Mouse (Mus musculus) CH12.LX (cell line): Measurements from ENCODE around the gene Pax5.

Experiments
- BHLHE40 ChIP-seq: IDR thresholded peaks from 2 replicates; pipeline ENCODE4 v1.6.1; 2011; ENCODE audit warnings: mild to moderate bottlenecking, low read depth, low read length, improper control_type of control experiment
- CHD2 ChIP-seq: IDR thresholded peaks from 2 replicates; pipeline ENCODE4 v1.6.1; 2011; ENCODE audit warnings: low read length, improper control_type of control experiment
- CTCF ChIP-seq, 2 experiments: IDR thresholded peaks in 1 of 2; conservative IDR thresholded peaks in 1 of 2; 2 replicates each; pipeline ENCODE4 v1.5.1; 2011 to 2012; ENCODE audit warnings: low read depth in 2 of 2, low read length in 2 of 2, improper control_type of control experiment in 1 of 2, inconsistent platforms in 1 of 2, mild to moderate bottlenecking in 1 of 2, moderate library complexity in 1 of 2
- E2F4 ChIP-seq: IDR thresholded peaks from 2 replicates; pipeline ENCODE4 v1.6.1; 2011; ENCODE audit warnings: low read depth, low read length, improper control_type of control experiment; ENCODE audit not compliant: insufficient replicate concordance
- EP300 ChIP-seq: IDR thresholded peaks from 2 replicates; pipeline ENCODE4 v1.6.1; 2011; ENCODE audit warnings: low read length, improper control_type of control experiment
- GABPA ChIP-seq: IDR thresholded peaks from 2 replicates; pipeline ENCODE4 v1.6.1; 2012; ENCODE audit warnings: low read depth, low read length, improper control_type of control experiment, inconsistent platforms; ENCODE audit not compliant: insufficient replicate concordance
- IRF4 ChIP-seq: IDR thresholded peaks from 2 replicates; pipeline ENCODE4 v1.6.1; 2014; ENCODE audit warnings: low read depth, mild to moderate bottlenecking, inconsistent platforms, low read length, improper control_type of control experiment
- JUN ChIP-seq: IDR thresholded peaks from 2 replicates; pipeline ENCODE4 v1.6.1; 2011; ENCODE audit warnings: low read depth, mild to moderate bottlenecking, low read length, improper control_type of control experiment, moderate library complexity; ENCODE audit not compliant: insufficient read depth
- MYC ChIP-seq: IDR thresholded peaks from 2 replicates; pipeline ENCODE4 v1.6.1; 2011; ENCODE audit warnings: low read depth, mild to moderate bottlenecking, improper control_type of control experiment, low read length
- POLR2A ChIP-seq: IDR thresholded peaks from 2 replicates; pipeline ENCODE4 v1.6.1; 2011; ENCODE audit warnings: low read depth, mild to moderate bottlenecking, improper control_type of control experiment, low read length
- SIN3A ChIP-seq: IDR thresholded peaks from 2 replicates; pipeline ENCODE4 v1.6.1; 2012; ENCODE audit warnings: low read length, improper control_type of control experiment, inconsistent platforms
- TCF12 ChIP-seq: IDR thresholded peaks from 2 replicates; pipeline ENCODE4 v1.6.1; 2014; ENCODE audit warnings: low read depth, mild to moderate bottlenecking, inconsistent platforms, low read length, improper control_type of control experiment
- UBTF ChIP-seq: IDR thresholded peaks from 2 replicates; pipeline ENCODE4 v1.6.1; 2012; ENCODE audit warnings: low read depth, mild to moderate bottlenecking, inconsistent platforms, low read length, improper control_type of control experiment, moderate library complexity
- USF1 ChIP-seq: IDR thresholded peaks from 2 replicates; pipeline ENCODE4 v1.6.1; 2014; ENCODE audit warnings: low read depth, mild to moderate bottlenecking, inconsistent platforms, low read length, improper control_type of control experiment

DNA sequence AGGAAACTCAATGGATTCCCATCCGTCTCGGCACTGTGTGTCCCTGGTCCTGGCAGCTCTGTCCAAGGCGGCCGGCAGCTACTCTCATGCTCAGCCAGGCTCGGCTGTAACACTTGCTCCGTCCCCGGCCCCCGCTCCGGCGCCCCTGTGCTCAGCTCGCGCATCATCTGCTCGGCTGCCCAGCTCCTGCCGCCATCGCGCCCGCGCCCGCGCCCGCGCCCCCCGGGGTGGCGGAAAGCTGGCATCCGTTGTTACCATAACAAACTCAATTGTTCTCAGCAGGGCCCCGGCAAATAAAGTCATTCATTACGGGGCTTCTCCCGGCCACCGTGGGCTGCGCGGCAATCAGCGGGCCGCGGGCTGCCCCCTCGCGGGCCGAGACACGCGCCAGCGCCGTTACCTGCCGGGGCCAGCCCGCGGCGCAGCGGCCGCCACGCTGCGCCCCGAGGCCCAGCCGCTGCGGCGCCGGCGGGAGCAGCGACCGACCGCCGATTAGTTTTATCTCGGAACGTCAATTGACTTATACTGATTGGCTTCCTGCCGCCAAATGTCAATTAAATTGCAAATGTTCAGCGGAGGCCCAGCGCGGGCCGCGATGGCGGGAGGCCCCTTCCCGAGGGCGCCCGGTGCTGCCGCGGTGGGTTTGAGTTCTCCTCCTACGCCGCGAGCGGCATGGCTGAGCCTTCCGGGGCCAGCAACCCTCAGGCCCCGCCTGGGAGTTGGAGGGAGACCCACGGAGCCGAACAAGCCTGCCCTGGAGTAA is 46.1 kb downstream of the Pax5 start:
- no peak for TF ChIP-seq GABPA
- no peak for TF ChIP-seq JUN
- no peak for TF ChIP-seq MYC
- no peak for TF ChIP-seq CTCF (conservative IDR thresholded peaks at IDR 0.05 in 1 of 2, IDR thresholded peaks at IDR 0.05 in 1 of 2; ENCODE audit: low read depth in 2 of 2, low read length in 2 of 2)
- no peak for TF ChIP-seq EP300
- TF ChIP-seq UBTF: no peak
- TF ChIP-seq E2F4: no peak
- no peak for TF ChIP-seq USF1
- no peak for TF ChIP-seq TCF12
- TF ChIP-seq CHD2: no peak
- no peak for TF ChIP-seq IRF4
- TF ChIP-seq POLR2A: no peak
- no peak for TF ChIP-seq SIN3A
- TF ChIP-seq BHLHE40: no peak
